Mouse (Mus musculus): Measurements from ENCODE around the gene Cysrt1. TPM values are rescaled to one million over a fixed set of nuclear protein-coding genes. Genes with fewer than 3 reads are reported as not detected.

Cysrt1 gene
- polyA plus RNA-seq, 1 experiment from 2014 or later = 0.26 TPM

- Histone ChIP-seq H3K4me2 (peak overlapping the region; percentile 90), H3K4me3 (peak overlapping the region; percentile 56), H3K4me1 (peaks cover 31% of the 10 kb centered on the region), H3K27ac (peak overlapping the region; percentile 77), H3K36me3 (replicated peaks) (no peaks in the 10 kb centered on the region), H3K27me3 (replicated peaks) (no peaks in the 10 kb centered on the region), H3K9ac (no peak overlapping the region), H3K9me3 (no peaks in the 10 kb centered on the region)
- peak; percentile 53 for ATAC-seq (replicated peaks)
- WGBS = 18% methylated on average over 6 of the region's 6 CpGs
Observed at GRCm38 (mm10) chr2:25241438-25241775, 845 bp downstream of the Cysrt1 start.

- Histone ChIP-seq H3K27ac (peak overlapping the region; percentile 77), H3K4me1 (peaks cover 31% of the 10 kb centered on the region), H3K4me2 (peak overlapping the region; percentile 90), H3K4me3 (peak overlapping the region; percentile 56), H3K27me3 (replicated peaks) (no peaks in the 10 kb centered on the region), H3K9ac (peak overlapping the region; percentile 40; the same call in 1 of the 2 replicates), H3K36me3 (replicated peaks) (no peaks in the 10 kb centered on the region), H3K9me3 (no peaks in the 10 kb centered on the region)
- 2% methylated on average over 29 of the region's 29 CpGs for WGBS
- ATAC-seq (replicated peaks) = peak; percentile 71
Observed at GRCm38 (mm10) chr2:25240723-25241437, 1.4 kb downstream of the Cysrt1 start.

- H3K4me2 ChIP-seq = peak overlapping the region; percentile 90
- H3K9me3 ChIP-seq = no peaks in the 10 kb centered on the region
- H3K4me1 ChIP-seq = peaks cover 31% of the 10 kb centered on the region
- H3K4me3 ChIP-seq = peak overlapping the region; percentile 56
- peak; percentile 12; the same call in 1 of the 2 replicates for ATAC-seq (replicated peaks)
- H3K27me3 ChIP-seq (replicated peaks) = 0 out of 2 replicates have a peak, but pooled peaks cover under 1% of the 10 kb centered on the region
- no peaks in the 10 kb centered on the region for H3K36me3 ChIP-seq (replicated peaks)
- no peak overlapping the region; the same call in 1 of the 2 replicates for H3K9ac ChIP-seq
- peak overlapping the region; percentile 77 for H3K27ac ChIP-seq
- 47% methylated on average over 8 of the region's 8 CpGs for WGBS
Observed at GRCm38 (mm10) chr2:25240310-25240709, 1.9 kb downstream of the Cysrt1 start.

- no peak for ATAC-seq (replicated peaks)
- H3K4me2 ChIP-seq = no peak overlapping the region
- H3K36me3 ChIP-seq (replicated peaks) = no peaks in the 10 kb centered on the region
- H3K27me3 ChIP-seq (replicated peaks) = peaks cover 6% of the 10 kb centered on the region; the same call in 1 of the 2 replicates
- H3K9ac ChIP-seq = no peak overlapping the region
- H3K9me3 ChIP-seq = no peaks in the 10 kb centered on the region
- H3K4me3 ChIP-seq = no peak overlapping the region
- peaks cover 31% of the 10 kb centered on the region for H3K4me1 ChIP-seq
- H3K27ac ChIP-seq = no peak overlapping the region
- 90% methylated on average over 3 of the region's 3 CpGs for WGBS
Observed at GRCm38 (mm10) chr2:25239766-25240165, 2.5 kb downstream of the Cysrt1 start.

- Histone ChIP-seq H3K27me3 (replicated peaks) (peaks cover 6% of the 10 kb centered on the region; the same call in 1 of the 2 replicates), H3K9ac (no peak overlapping the region), H3K36me3 (replicated peaks) (no peaks in the 10 kb centered on the region), H3K4me1 (peaks cover 21% of the 10 kb centered on the region), H3K27ac (no peak overlapping the region), H3K4me3 (no peak overlapping the region), H3K4me2 (no peak overlapping the region), H3K9me3 (no peaks in the 10 kb centered on the region)
- no peak for ATAC-seq (replicated peaks)
Observed at GRCm38 (mm10) chr2:25238106-25238505, 4.1 kb downstream of the Cysrt1 start.

- Histone ChIP-seq H3K36me3 (replicated peaks) (no peaks in the 10 kb centered on the region), H3K4me3 (no peak overlapping the region), H3K9ac (no peak overlapping the region), H3K27me3 (replicated peaks) (peaks cover 6% of the 10 kb centered on the region; the same call in 1 of the 2 replicates), H3K4me1 (peaks cover 15% of the 10 kb centered on the region), H3K27ac (no peak overlapping the region), H3K4me2 (no peak overlapping the region), H3K9me3 (no peaks in the 10 kb centered on the region)
- ATAC-seq (replicated peaks) = no peak
- 74% methylated on average over 4 of the region's 4 CpGs for WGBS
Observed at GRCm38 (mm10) chr2:25237522-25237921, 4.7 kb downstream of the Cysrt1 start.

GRCm38 (mm10) chr2:25236614-25237013 lies 5.6 kb downstream of the Cysrt1 start, which contains the start of gene Rnf224:
Gene Rnf224 (minus strand): TSS chr2:25236787.
- 45% methylated on average over 8 of the region's 8 CpGs for WGBS
- ATAC-seq (replicated peaks) = no peak
- peaks cover 6% of the 10 kb centered on the region; the same call in 1 of the 2 replicates for H3K27me3 ChIP-seq (replicated peaks)

GRCm38 (mm10) chr2:25234551-25235220 lies 7.6 kb downstream of the Cysrt1 start:
- 74% methylated on average over 5 of the region's 5 CpGs for WGBS
- H3K4me1 ChIP-seq = no peaks in the 10 kb centered on the region
- H3K9ac ChIP-seq = no peak overlapping the region
- ATAC-seq (replicated peaks) = no peak
- no peaks in the 10 kb centered on the region for H3K9me3 ChIP-seq
- no peaks in the 10 kb centered on the region for H3K36me3 ChIP-seq (replicated peaks)
- no peak overlapping the region for H3K4me3 ChIP-seq
- H3K27me3 ChIP-seq (replicated peaks) = peaks cover 6% of the 10 kb centered on the region; the same call in 1 of the 2 replicates
- H3K4me2 ChIP-seq = no peak overlapping the region
- no peak overlapping the region for H3K27ac ChIP-seq

More at GRCm38 (mm10) chr2:25236614-25237013, 5.6 kb downstream of the Cysrt1 start, which contains the start of gene Rnf224:
- Histone ChIP-seq H3K36me3 (replicated peaks) (no peaks in the 10 kb centered on the region), H3K27ac (no peak within 1 kb of the TSS), H3K9ac (no peak within 1 kb of the TSS), H3K4me2 (no peak within 1 kb of the TSS), H3K4me1 (peaks cover 13% of the 10 kb centered on the region), H3K4me3 (no peak within 1 kb of the TSS), H3K9me3 (no peaks in the 10 kb centered on the region)

GRCm38 (mm10) chr2:25234050-25234449 lies 8.2 kb downstream of the Cysrt1 start, which contains the start of gene Slc34a3:
Gene Slc34a3 (minus strand): TSS chr2:25234364.
- no peaks in the 10 kb centered on the region for H3K36me3 ChIP-seq (replicated peaks)
- 0 out of 2 replicates have a peak, but pooled peaks cover under 1% of the 10 kb centered on the region for H3K4me1 ChIP-seq
- no peak for ATAC-seq (replicated peaks)
- H3K4me2 ChIP-seq = no peak within 1 kb of the TSS
- WGBS = 90% methylated on average over 3 of the region's 3 CpGs
- no peak within 1 kb of the TSS for H3K9ac ChIP-seq
- H3K4me3 ChIP-seq = no peak within 1 kb of the TSS
- H3K27me3 ChIP-seq (replicated peaks) = peaks cover 6% of the 10 kb centered on the region; the same call in 1 of the 2 replicates
- H3K27ac ChIP-seq = no peak within 1 kb of the TSS
- no peaks in the 10 kb centered on the region for H3K9me3 ChIP-seq

- 82% methylated on average over 4 of the region's 4 CpGs for WGBS
- H3K9ac ChIP-seq = no peak overlapping the region
- no peak for ATAC-seq (replicated peaks)
- H3K27ac ChIP-seq = no peak overlapping the region
- H3K36me3 ChIP-seq (replicated peaks) = no peaks in the 10 kb centered on the region
- H3K4me3 ChIP-seq = no peak overlapping the region
- no peak overlapping the region for H3K4me2 ChIP-seq
- H3K4me1 ChIP-seq = peaks cover 4% of the 10 kb centered on the region; the same call in 1 of the 2 replicates
- H3K9me3 ChIP-seq = no peaks in the 10 kb centered on the region
- H3K27me3 ChIP-seq (replicated peaks) = peaks cover 6% of the 10 kb centered on the region; the same call in 1 of the 2 replicates
Observed at GRCm38 (mm10) chr2:25233421-25233820, 8.8 kb downstream of the Cysrt1 start.

- Histone ChIP-seq H3K27me3 (replicated peaks) (peaks cover 6% of the 10 kb centered on the region; the same call in 1 of the 2 replicates), H3K9me3 (no peaks in the 10 kb centered on the region), H3K9ac (no peak overlapping the region), H3K4me1 (peaks cover 4% of the 10 kb centered on the region), H3K4me2 (no peak overlapping the region), H3K27ac (no peak overlapping the region), H3K4me3 (no peak overlapping the region), H3K36me3 (replicated peaks) (no peaks in the 10 kb centered on the region)
- WGBS = 49% methylated on average over 12 of the region's 12 CpGs
- ATAC-seq (replicated peaks) = no peak
Observed at GRCm38 (mm10) chr2:25231038-25231437, 11.2 kb downstream of the Cysrt1 start.

GRCm38 (mm10) chr2:25230581-25230980 lies 11.7 kb downstream of the Cysrt1 start:
- H3K4me3 ChIP-seq = no peak overlapping the region
- no peaks in the 10 kb centered on the region for H3K36me3 ChIP-seq (replicated peaks)
- H3K9me3 ChIP-seq = no peaks in the 10 kb centered on the region
- WGBS = 81% methylated on average over 7 of the region's 7 CpGs
- H3K27me3 ChIP-seq (replicated peaks) = peaks cover 6% of the 10 kb centered on the region; the same call in 1 of the 2 replicates
- no peak overlapping the region for H3K9ac ChIP-seq
- H3K4me1 ChIP-seq = peaks cover 9% of the 10 kb centered on the region
- H3K4me2 ChIP-seq = no peak overlapping the region
- no peak overlapping the region for H3K27ac ChIP-seq
- ATAC-seq (replicated peaks) = no peak
